ENCODE assay signal across 8 mouse cellular contexts in the genomic region with DNA sequence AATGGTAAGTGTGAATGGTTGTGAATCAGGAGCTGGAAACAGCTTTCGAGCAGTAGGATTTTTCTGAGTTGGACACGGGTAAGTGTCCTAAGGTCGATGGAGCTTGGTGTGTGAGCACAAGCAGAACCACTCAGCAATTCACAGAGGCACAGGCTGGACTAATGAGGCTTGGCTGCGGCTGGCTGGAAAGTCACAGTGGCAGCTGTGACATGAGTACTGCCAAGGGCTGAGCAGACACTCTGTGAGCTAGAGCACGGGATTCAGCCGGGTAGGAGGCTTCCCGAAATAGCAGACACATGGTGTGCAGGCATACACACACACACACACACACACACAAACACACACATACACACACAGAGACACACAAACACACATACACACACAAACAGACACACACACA.
DNase-seq lines count a peak whose midpoint lies in the region; ATAC-seq and TF ChIP-seq lines count a peak whose summit lies in the region.

No protein-coding gene starts in this region.

- H3K36me3 ChIP-seq in kidney, embryonic 14.5 days (ENCODE audit: control insufficient read depth, insufficient read depth, low read length): no peaks in the 10 kb centered on the region
- H3K36me3 ChIP-seq in heart, embryonic 10.5 days: no peaks in the 10 kb centered on the region
- H3K36me3 ChIP-seq in thymus, adult 2 months (ENCODE audit: control insufficient read depth, insufficient read depth, low read length): no peaks in the 10 kb centered on the region

- no peak overlapping the region for H3K4me2 ChIP-seq in kidney, embryonic 14.5 days (replicated peaks; ENCODE audit: low read depth, low read length)

- no peaks in the 10 kb centered on the region for H3K9me3 ChIP-seq in kidney, embryonic 14.5 days (ENCODE audit: control insufficient read depth, low read length)
- H3K9me3 ChIP-seq in heart, embryonic 10.5 days: no peaks in the 10 kb centered on the region

- ATAC-seq in kidney, embryonic 14.5 days (ENCODE audit: low FRiP score, low TSS enrichment): peak; percentile 35; the same call in 1 of the 2 replicates

- no peaks in the 10 kb centered on the region for H3K27me3 ChIP-seq in kidney, embryonic 14.5 days (ENCODE audit: control insufficient read depth, insufficient read depth, low read length)
- H3K27me3 ChIP-seq in cerebellum, adult 2 months (ENCODE audit: control insufficient read depth, insufficient read depth, low read length): no peaks in the 10 kb centered on the region
- H3K27me3 ChIP-seq in heart, embryonic 10.5 days (ENCODE audit: insufficient read depth, poor library complexity, severe bottlenecking): no peaks in the 10 kb centered on the region
- H3K27me3 ChIP-seq in thymus, adult 2 months (ENCODE audit: control insufficient read depth, insufficient read depth, low read length): no peaks in the 10 kb centered on the region

- TF ChIP-seq POLR2A in cerebellum, adult 2 months (IDR thresholded peaks at IDR 0.05; ENCODE audit: borderline replicate concordance, insufficient read depth, low read length): no peak
- no peak for TF ChIP-seq POLR2A in thymus, adult 2 months (IDR thresholded peaks at IDR 0.05; ENCODE audit: control insufficient read depth, extremely low read depth, insufficient read depth, low read length, poor library complexity)

- no peaks in the 10 kb centered on the region for H3K4me1 ChIP-seq in kidney, embryonic 14.5 days (ENCODE audit: control insufficient read depth, insufficient read depth, low read length)
- peaks cover 18% of the 10 kb centered on the region for H3K4me1 ChIP-seq in cerebellum, adult 2 months (ENCODE audit: control insufficient read depth, insufficient read depth, low read length)
- peaks cover 6% of the 10 kb centered on the region; the same call in 1 of the 2 replicates for H3K4me1 ChIP-seq in heart, embryonic 10.5 days
- no peaks in the 10 kb centered on the region for H3K4me1 ChIP-seq in thymus, adult 2 months (replicated peaks; ENCODE audit: control insufficient read depth, insufficient read depth, low read length)

- H3K27ac ChIP-seq in kidney, embryonic 14.5 days (ENCODE audit: low read depth, low read length): no peak overlapping the region
- H3K27ac ChIP-seq in cerebellum, adult 2 months (ENCODE audit: insufficient read depth, low read length): peak overlapping the region; percentile 87
- 0 out of 2 replicates have a peak overlapping the region, but pooled peaks have one; percentile 3 for H3K27ac ChIP-seq in heart, embryonic 10.5 days
- no peak overlapping the region for H3K27ac ChIP-seq in thymus, adult 2 months (ENCODE audit: control insufficient read depth, insufficient read depth, low read length)

- 43% methylated on average over 7 of the region's 7 CpGs for WGBS in kidney, embryonic 14.5 days
- 7% methylated on average over 7 of the region's 7 CpGs for WGBS in cerebellum, adult 2 months
- 52% methylated on average over 7 of the region's 7 CpGs for WGBS in heart, embryonic 10.5 days
- 87% methylated on average over 7 of the region's 7 CpGs for WGBS in thymus, adult 2 months

- no peak for TF ChIP-seq CTCF in cerebellum, adult 2 months (IDR thresholded peaks at IDR 0.05; ENCODE audit: borderline replicate concordance, insufficient read depth, low read depth, low read length)
- no peak for TF ChIP-seq CTCF in thymus, adult 2 months (IDR thresholded peaks at IDR 0.05; ENCODE audit: borderline replicate concordance, control insufficient read depth, extremely low read depth, insufficient read depth, low read length, poor library complexity)

- H3K9ac ChIP-seq in kidney, embryonic 14.5 days (ENCODE audit: low read depth, low read length): no peak overlapping the region

- H3K4me3 ChIP-seq in kidney, embryonic 14.5 days (ENCODE audit: low read length): no peak overlapping the region
- H3K4me3 ChIP-seq in cerebellum, adult 2 months (replicated peaks; ENCODE audit: insufficient read depth, low read depth, low read length): no peak overlapping the region
- no peak overlapping the region for H3K4me3 ChIP-seq in heart, embryonic 10.5 days
- H3K4me3 ChIP-seq in thymus, adult 2 months (ENCODE audit: control insufficient read depth, insufficient read depth, low read length): no peak overlapping the region

- DNase-seq in kidney, adult 18-20 months: no peak
- peak; percentile 67 to 84 for DNase-seq in cerebellum, adult 2 months
- DNase-seq in heart, embryonic 10.5 days (ENCODE audit: low spot score): no peak
- DNase-seq in layer of hippocampus, postnatal 14 days (ENCODE audit: low spot score in 2 of 2): peak; percentile 76 to 86
- no peak for DNase-seq in thymus, adult 2 months
- no peak for DNase-seq in testis, postnatal 14 days (ENCODE audit: low spot score)
- no peak for DNase-seq in testis, postnatal 10 days (ENCODE audit: low spot score)

Comparison
In these comparisons a context has a peak if more than half of its experiments do, and no peak if none do; other contexts are left out.
1. H3K27ac ChIP-seq: peak in cerebellum, adult 2 months (single experiment) and heart, embryonic 10.5 days (single experiment); none in kidney, embryonic 14.5 days (single experiment) and thymus, adult 2 months (single experiment).
2. DNase-seq: peak in cerebellum, adult 2 months (2 of 2) and layer of hippocampus, postnatal 14 days (2 of 2); none in kidney, adult 18-20 months (single experiment), heart, embryonic 10.5 days (single experiment), thymus, adult 2 months (single experiment), testis, postnatal 14 days (single experiment) and testis, postnatal 10 days (single experiment).